Mouse (Mus musculus): Measurements from ENCODE around the gene Lemd1.

GRCm38 (mm10) chr1:132150171-132150570 lies 41.1 kb upstream of the Lemd1 start:
- TF ChIP-seq POLR2A (IDR thresholded peaks at IDR 0.05; ENCODE audit: low read depth, low read length) (no peak), CTCF (IDR thresholded peaks at IDR 0.05; ENCODE audit: borderline replicate concordance, insufficient read depth, low read length) (no peak)
